Mouse (Mus musculus): Measurements from ENCODE around the gene Klrb1f.
"Not testable (repeated sequence)": the region's sequence is repeated elsewhere in the genome, so short reads cannot be mapped to it uniquely, and the experiment has no call there.

Klrb1f gene

GRCm38 (mm10) chr6:129048381-129048780 lies 2.7 kb downstream of the Klrb1f start:
- no peak for DNase-seq (ENCODE audit: low read depth in 1 of 2, low spot score in 2 of 2)

DNA sequence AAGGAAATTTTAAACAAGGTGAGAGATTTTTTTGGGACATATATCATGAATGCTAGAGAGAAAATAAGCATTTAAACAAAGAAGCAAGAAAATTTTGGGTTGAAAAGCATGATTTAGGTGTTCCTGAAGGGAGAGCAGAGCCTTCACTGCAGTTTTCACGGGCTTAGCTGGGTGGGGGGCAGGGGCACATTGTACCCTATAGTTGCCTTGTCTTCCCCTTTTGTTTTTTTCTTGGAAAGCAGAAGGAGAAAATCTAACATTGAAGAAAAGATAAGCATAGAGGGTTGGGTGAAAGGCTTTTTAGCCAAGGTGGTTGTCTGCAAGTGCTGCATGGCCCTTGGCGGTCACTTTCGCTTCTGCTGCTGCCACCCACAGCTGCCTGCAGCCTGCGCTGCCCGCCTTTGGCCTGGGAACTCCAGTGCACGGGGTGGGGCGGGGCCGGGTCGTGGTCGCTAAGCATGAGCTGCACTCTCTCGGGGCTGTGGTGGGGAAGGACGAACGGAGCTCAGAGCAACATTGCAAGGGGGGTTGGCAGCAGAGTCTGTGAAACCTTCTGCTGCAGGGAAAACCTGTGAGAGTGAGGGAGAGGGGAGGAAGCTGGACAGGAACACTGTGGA lies 3.3 kb downstream of the Klrb1f start:
- DNase-seq (ENCODE audit: low read depth in 1 of 2, low spot score in 2 of 2) = peak; percentile 41 to 51

DNA sequence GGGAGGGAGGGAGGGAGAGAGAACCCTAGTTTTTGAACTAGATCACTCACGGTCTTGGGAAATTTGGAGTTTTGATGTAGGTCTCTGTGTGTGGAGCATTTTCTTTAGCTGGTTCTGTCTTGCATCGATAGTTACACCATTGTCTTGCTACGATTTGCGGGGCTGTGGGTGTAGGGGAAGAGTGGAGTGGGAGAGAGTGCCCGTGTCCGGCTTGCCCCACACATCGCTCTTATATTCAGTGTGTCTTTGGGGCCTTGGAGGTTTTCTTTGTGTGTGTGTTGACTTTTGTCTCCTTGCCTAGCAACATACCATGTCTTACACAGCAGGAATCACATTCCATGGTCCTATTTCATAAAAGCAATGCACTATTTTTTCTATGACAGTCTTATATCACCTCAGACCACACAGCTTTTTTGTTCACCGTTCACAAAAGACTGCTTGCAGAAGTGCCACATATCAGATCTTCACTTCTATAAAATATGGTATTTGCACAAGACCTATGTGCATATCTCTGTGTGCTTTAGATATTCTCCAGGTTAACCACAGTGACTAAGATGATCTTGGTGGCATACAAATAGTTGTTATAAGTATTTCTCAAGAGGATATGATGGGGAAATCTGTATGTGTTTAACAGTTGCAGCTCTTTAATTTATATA lies 4.0 kb downstream of the Klrb1f start:
- DNase-seq (ENCODE audit: low read depth in 1 of 2, low spot score in 2 of 2) = no peak

DNA sequence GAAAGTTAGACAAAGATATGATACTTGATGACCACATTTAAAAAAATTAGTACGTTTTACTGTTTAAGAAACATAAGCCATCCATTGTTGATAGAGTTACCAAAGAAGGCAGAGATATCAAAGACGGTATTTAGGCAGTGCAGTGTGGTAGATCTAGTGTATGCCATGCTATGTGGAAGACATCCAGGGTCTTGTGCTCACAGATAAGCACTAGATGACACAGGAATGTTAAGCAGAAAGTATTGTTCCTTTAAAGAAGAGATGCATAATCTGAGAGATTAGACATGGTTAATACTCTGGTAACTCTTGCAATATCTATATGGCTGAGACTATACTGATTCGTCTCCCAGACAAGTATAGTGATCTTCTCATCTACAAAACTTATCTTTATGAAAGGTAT lies 5.4 kb downstream of the Klrb1f start:
- DNase-seq (ENCODE audit: low read depth in 1 of 2, low spot score in 2 of 2) = no peak

DNA sequence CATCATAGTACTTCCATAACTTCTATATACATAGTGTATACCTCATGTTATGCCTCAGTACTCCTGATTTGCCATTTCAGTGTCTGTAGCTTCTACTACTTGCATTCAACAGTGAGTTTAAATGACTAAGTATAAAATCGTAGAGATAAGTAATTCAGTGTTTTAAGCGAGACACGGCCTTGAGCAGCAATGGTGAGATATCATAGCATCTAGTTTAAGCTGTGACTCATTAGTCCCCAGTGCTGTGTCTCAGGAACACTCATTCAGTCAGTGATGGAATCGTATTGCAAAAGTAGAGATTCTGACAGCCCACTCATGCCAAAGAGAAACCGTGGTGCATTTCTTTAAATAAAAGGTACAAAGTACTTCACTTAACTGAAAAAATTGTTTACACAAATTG lies 6.0 kb downstream of the Klrb1f start:
- no peak for DNase-seq (ENCODE audit: low read depth in 1 of 2, low spot score in 2 of 2)

- DNase-seq (ENCODE audit: low read depth in 1 of 2, low spot score in 2 of 2) = no peak
Observed at GRCm38 (mm10) chr6:129056237-129056636, 10.5 kb downstream of the Klrb1f start.

DNA sequence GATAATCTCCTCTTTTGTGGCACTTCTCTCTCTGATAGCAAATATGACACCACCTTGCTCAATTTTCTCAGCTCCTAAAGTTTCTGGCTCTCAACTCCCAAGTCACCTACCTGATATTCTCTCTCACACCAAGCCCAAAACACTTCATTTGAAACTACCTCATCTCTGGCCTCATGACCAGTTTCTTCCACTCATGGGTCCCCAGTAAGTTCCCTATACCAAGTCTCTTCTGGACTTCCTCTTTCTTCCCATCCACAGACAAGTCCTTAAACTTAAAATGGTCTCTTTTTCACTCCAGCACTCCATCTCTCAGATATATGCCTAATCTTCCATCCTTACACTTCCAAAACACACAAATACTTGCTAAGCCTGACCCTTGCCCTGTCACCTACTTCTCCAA lies 12.3 kb downstream of the Klrb1f start:
- DNase-seq (ENCODE audit: low read depth in 1 of 2, low spot score in 2 of 2) = no peak

GRCm38 (mm10) chr6:129065407-129065806 lies 19.7 kb downstream of the Klrb1f start:
- DNase-seq (ENCODE audit: low read depth in 1 of 2, low spot score in 2 of 2) = no peak

GRCm38 (mm10) chr6:129065857-129066256 lies 20.2 kb downstream of the Klrb1f start:
- DNase-seq (ENCODE audit: low read depth in 1 of 2, low spot score in 2 of 2) = no peak

DNA sequence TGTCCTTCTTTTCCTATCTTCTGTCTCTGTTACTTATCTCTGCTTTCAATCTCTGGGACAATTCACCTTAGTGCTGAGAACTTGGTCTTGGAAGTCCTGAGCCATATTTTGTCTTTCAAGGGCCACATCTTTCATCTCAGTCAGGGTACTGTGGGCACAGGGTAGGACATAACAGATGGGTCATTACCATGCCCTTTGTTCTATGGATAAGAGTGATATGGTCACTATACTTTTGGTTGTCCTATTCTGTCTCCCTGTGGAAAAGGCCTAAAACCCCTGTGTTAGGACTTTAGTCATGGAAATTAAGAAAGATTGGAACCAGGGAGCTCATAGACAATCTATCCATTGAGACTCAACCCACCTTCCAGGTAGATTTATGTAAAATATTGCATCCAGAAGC lies 20.8 kb downstream of the Klrb1f start:
- DNase-seq (ENCODE audit: low read depth in 1 of 2, low spot score in 2 of 2) = no peak

GRCm38 (mm10) chr6:129066986-129067385 lies 21.3 kb downstream of the Klrb1f start:
- peak; percentile 22 to 31 for DNase-seq (ENCODE audit: low read depth in 1 of 2, low spot score in 2 of 2)

DNA sequence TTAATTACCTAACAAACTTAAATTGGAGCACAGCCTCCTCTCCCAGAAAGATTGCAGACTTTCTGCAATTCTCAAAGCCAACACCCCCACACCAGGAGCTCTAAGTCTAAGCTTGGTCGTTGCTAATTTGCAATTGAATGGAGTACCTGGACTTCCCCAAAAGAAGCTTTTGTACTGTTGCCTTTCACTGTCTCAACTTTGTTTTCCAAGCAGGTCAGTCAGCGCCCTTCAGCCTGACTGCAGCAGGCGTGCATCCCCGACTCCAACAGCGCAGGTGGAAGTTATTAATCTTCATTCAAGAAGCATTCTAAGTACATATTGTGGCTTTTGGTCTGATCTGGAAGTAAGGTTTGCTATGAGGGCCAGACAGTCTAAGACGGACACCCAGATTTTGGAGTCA lies 39.4 kb downstream of the Klrb1f start:
- no peak for DNase-seq (ENCODE audit: low read depth in 1 of 2, low spot score in 2 of 2)

DNA sequence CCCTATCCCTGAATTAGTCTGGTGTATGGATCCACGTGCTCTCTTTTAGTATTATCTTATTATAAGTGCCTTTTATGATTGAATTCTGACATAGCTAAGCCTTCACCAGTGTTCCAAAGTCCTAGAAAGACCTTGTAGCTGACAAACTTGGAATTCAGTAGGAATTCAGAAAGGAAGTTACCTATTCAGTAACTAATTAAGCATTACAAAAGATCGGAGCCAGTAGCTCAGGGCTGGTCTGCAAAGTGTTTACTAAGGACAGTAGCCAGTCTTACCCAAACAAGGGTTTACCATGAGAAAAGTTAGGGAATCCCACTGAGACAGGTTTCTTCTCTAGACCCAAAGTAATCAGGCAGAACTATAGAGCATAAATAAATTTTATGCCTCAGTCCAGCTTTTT lies 40.3 kb downstream of the Klrb1f start:
- DNase-seq (ENCODE audit: low read depth in 1 of 2, low spot score in 2 of 2) = not testable (repeated sequence)

GRCm38 (mm10) chr6:129088161-129088560 lies 42.5 kb downstream of the Klrb1f start:
- no peak for DNase-seq (ENCODE audit: low read depth in 1 of 2, low spot score in 2 of 2)

DNA sequence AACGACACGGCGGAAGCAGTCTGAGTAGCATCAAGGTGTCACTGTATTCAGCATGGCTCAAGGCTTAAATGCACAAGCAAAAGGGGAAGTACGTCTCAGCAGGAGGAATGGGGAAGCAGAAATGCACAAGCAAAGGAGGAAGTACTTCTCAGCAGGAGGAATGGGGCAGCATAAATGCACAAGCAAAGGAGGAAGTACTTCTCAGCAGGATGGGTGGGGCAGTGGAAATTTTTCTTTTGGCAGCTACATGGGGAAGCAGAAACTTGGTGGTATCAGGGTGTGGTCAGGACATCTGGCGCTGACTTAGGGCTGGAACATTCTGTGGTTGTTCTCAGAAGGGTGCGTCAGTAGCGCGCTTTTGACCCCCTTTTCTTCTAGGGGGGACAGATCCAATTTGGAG lies 42.9 kb downstream of the Klrb1f start:
- DNase-seq (ENCODE audit: low read depth in 1 of 2, low spot score in 2 of 2) = peak; percentile 34 to 56

DNA sequence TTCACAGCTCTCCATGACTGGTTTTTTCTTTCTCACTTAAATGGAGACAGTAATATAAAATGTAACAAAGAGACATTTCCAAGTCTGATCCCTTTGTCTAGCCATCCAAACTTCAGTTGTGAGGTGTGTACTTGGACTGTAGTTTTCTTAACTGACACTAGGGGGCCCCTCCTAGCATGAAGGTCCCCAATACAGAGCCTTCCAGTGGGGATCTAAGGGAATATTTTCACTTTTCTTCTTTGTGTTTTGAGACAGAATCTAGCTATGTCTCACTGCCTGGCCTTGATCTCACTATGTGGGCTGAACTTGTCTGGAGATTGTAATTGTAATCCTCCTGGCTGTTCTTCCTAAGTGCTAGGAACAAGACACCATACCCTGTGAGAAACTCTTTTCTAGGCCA lies 49.5 kb downstream of the Klrb1f start:
- no peak for DNase-seq (ENCODE audit: low read depth in 1 of 2, low spot score in 2 of 2)

GRCm38 (mm10) chr6:129097929-129098328 lies 52.2 kb downstream of the Klrb1f start:
- peak in 1 of 2 experiments; percentile 3 for DNase-seq (ENCODE audit: low read depth in 1 of 2, low spot score in 2 of 2)

GRCm38 (mm10) chr6:129100794-129101193 lies 55.1 kb downstream of the Klrb1f start, which contains the start of gene Clec2e:
Clec2e (minus strand) TSS chr6:129100913.
- not testable (repeated sequence) for DNase-seq (ENCODE audit: low read depth in 1 of 2, low spot score in 2 of 2)

GRCm38 (mm10) chr6:129101604-129102003 lies 55.9 kb downstream of the Klrb1f start:
- DNase-seq (ENCODE audit: low read depth in 1 of 2, low spot score in 2 of 2) = no peak

- no peak for DNase-seq (ENCODE audit: low read depth in 1 of 2, low spot score in 2 of 2)
Observed at GRCm38 (mm10) chr6:129102858-129103555, 57.3 kb downstream of the Klrb1f start.

Measured in monocyte, adult 2 months (primary cell).